In the genomic region with DNA sequence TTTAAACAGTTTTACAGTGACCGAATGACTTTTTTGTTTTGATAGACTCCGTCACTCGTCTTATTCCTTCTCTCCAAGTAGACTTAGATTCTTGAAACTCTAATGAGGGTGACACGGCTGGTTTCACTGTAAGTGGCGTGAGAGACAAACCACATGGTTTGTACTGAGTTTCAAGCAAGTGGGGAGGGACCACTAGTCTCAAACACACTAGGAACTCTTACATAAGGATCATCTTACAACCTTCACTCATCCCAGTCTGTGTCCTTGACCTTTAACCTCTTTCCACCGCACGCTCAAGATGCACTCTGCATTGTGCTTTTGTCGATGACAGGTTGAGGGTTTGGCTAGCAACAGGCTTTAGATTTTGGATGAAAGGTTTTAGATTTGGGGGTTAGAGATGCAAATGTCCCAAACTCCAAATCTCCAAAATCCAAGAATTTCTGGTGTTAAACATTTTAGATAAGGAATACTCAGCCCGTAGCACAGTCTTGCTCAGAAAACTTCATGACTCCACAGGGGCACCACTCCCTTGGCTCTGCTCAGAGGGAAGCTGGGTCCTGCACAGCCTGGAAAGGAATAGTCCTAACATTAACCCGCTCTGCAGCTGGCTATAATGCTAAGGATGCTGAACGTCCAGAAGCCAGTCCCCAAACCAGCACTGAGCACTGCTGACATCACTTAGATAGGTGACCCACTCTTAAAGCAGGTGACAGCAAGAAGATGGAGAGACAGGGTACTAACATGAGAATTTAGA, we compare ENCODE assay signal across 29 mouse cellular contexts. TPM values are rescaled to one million over a fixed set of nuclear protein-coding genes. Genes with fewer than 3 reads are reported as not detected.
A peak's percentile ranks its signal among the peaks of the same experiment; 100 is the strongest.
DNase-seq lines count a peak whose midpoint lies in the region; ATAC-seq lines count a peak whose summit lies in the region.
"Had no signal": no experiment of that assay in that cellular context is flagged by ENCODE, and none has a peak within 500 bp of the region (broad histone marks: within the 10 kb centered on the region; RNA-seq: fewer than 3 reads in every experiment).

No protein-coding gene starts in this region.

- no peak for DNase-seq in lung, adult 18-20 months
- peak; percentile 34 for DNase-seq in NIH3T3 (ENCODE audit: low read depth)
- DNase-seq in kidney, adult 11 months = no peak
- DNase-seq: adrenal gland, postnatal 25 days; B cell, adult 2 months; cerebellum, adult 18-20 months; cerebellum, postnatal 10 days; forebrain, postnatal 0 days; heart, postnatal 10 days; kidney, adult 18-20 months; kidney, postnatal 36 days; liver, embryonic 13.5 days; lung, postnatal 10 days; right cerebral cortex, postnatal 25 days; thymus, postnatal 4 days had no signal

- no peak overlapping the region for H3K4me3 ChIP-seq in lung, embryonic 15.5 days
- no peak overlapping the region for H3K4me3 ChIP-seq in embryonic facial prominence, embryonic 15.5 days (replicated peaks)
- H3K4me3 ChIP-seq: forebrain, embryonic 10.5 days; heart, embryonic 13.5 days; hindbrain, embryonic 10.5 days; hindbrain, embryonic 15.5 days; layer of hippocampus, adult 2 months; limb, embryonic 15.5 days; liver, embryonic 13.5 days had no signal

- peaks cover 36% of the 10 kb centered on the region for H3K4me1 ChIP-seq in lung, embryonic 15.5 days
- H3K4me1 ChIP-seq in embryonic facial prominence, embryonic 15.5 days = peaks cover 55% of the 10 kb centered on the region
- H3K4me1 ChIP-seq: liver, embryonic 13.5 days had no signal

- no peak overlapping the region for H3K9ac ChIP-seq in lung, embryonic 15.5 days
- no peak overlapping the region for H3K9ac ChIP-seq in embryonic facial prominence, embryonic 15.5 days
- H3K9ac ChIP-seq: forebrain, postnatal 0 days; heart, embryonic 13.5 days; hindbrain, embryonic 15.5 days; limb, embryonic 15.5 days; liver, embryonic 13.5 days had no signal

- no peaks in the 10 kb centered on the region for H3K9me3 ChIP-seq in lung, embryonic 15.5 days
- H3K9me3 ChIP-seq in embryonic facial prominence, embryonic 15.5 days (replicated peaks) = no peaks in the 10 kb centered on the region
- H3K9me3 ChIP-seq: forebrain, embryonic 10.5 days; heart, embryonic 13.5 days; hindbrain, embryonic 10.5 days; hindbrain, embryonic 15.5 days; limb, embryonic 15.5 days; liver, embryonic 13.5 days had no signal

- H3K27ac ChIP-seq in lung, embryonic 15.5 days = 0 out of 2 replicates have a peak overlapping the region, but pooled peaks have one; percentile 37
- peak overlapping the region; percentile 67 for H3K27ac ChIP-seq in embryonic facial prominence, embryonic 15.5 days (replicated peaks)
- H3K27ac ChIP-seq: forebrain, embryonic 10.5 days; heart, embryonic 13.5 days; hindbrain, embryonic 10.5 days; hindbrain, embryonic 15.5 days; layer of hippocampus, adult 2 months; limb, embryonic 15.5 days; liver, embryonic 13.5 days had no signal

- H3K27me3 ChIP-seq in lung, embryonic 15.5 days = no peaks in the 10 kb centered on the region
- H3K27me3 ChIP-seq in embryonic facial prominence, embryonic 15.5 days = no peaks in the 10 kb centered on the region
- H3K27me3 ChIP-seq: heart, embryonic 13.5 days; hindbrain, embryonic 15.5 days; limb, embryonic 15.5 days; Patski had no signal

- no peaks in the 10 kb centered on the region for H3K36me3 ChIP-seq in lung, embryonic 15.5 days
- H3K36me3 ChIP-seq in embryonic facial prominence, embryonic 15.5 days = no peaks in the 10 kb centered on the region
- H3K36me3 ChIP-seq: G1E; liver, embryonic 13.5 days had no signal

- 55% methylated on average over 11 of the region's 11 CpGs for WGBS in lung, embryonic 15.5 days
- whole genome bisulfite sequencing in embryonic facial prominence, embryonic 15.5 days = 50% methylated on average over 11 of the region's 11 CpGs

- peak; percentile 65; the same call in 1 of the 2 replicates for ATAC-seq in lung, embryonic 15.5 days (ENCODE audit: borderline replicate concordance, extremely low read depth, low FRiP score, low TSS enrichment)
- ATAC-seq in embryonic facial prominence, embryonic 15.5 days (ENCODE audit: insufficient number of reproducible peaks, low FRiP score, low TSS enrichment, low read depth) = no peak
- ATAC-seq in megakaryocyte-erythroid progenitor cell, adult 5-6 weeks (replicated peaks; ENCODE audit: low FRiP score, low TSS enrichment, poor library complexity, severe bottlenecking) = no peak
- ATAC-seq: forebrain, postnatal 0 days; inflammation-experienced regulatory T-cells, adult 6 months; midbrain, embryonic 16.5 days; Patski had no signal

- no peak overlapping the region for H3K4me2 ChIP-seq in lung, embryonic 15.5 days
- H3K4me2 ChIP-seq in embryonic facial prominence, embryonic 15.5 days (replicated peaks) = no peak overlapping the region; the same call in 1 of the 2 replicates
- H3K4me2 ChIP-seq: heart, embryonic 13.5 days; hindbrain, embryonic 15.5 days; limb, embryonic 15.5 days; liver, embryonic 13.5 days; midbrain, embryonic 11.5 days had no signal

RNA-seq across cellular contexts. Expression of a gene that starts 10.3 kb away (rescaled TPM):
- 63.4 and 76.4 TPM in 2 replicates for polyA plus RNA-seq in lung, embryonic 15.5 days (2015; fragmentation: Nextera tagmentation; extraction: Ambion mirVana)
- polyA plus RNA-seq in embryonic facial prominence, embryonic 15.5 days (2015; fragmentation: Nextera tagmentation; extraction: Ambion mirVana) = 163 and 172 TPM in 2 replicates
- 0.12 TPM in 1 of 2 replicates, not detected in the other for total RNA-seq in megakaryocyte-erythroid progenitor cell, adult 5-6 weeks (2014; fragmentation: Nextera tagmentation)
- total RNA-seq in megakaryocyte-erythroid progenitor cell, adult 5-6 weeks (2017) = not detected in 2 replicates
- polyA plus RNA-seq: G1E had no signal
